Mouse (Mus musculus) kidney, adult 2 months (tissue): Measurements from ENCODE around the gene Gpatch3.

Experiments
- CTCF ChIP-seq: fragments of 200-500 bp; conservative IDR thresholded peaks from 2 replicates; pipeline ENCODE4 v1.5.1; 2011; ENCODE audit warnings: low read depth, mild to moderate bottlenecking, control low read depth, low read length, moderate library complexity, mixed read lengths; ENCODE audit not compliant: insufficient read depth, insufficient read length
- POLR2A ChIP-seq: fragments of 200-500 bp; IDR thresholded peaks from one replicate; pipeline ENCODE4 v1.6.1; 2011; ENCODE audit warnings: low read depth, low read length, control low read depth

- TF ChIP-seq POLR2A (peak; percentile 15), CTCF (peak; percentile 73)
These were observed 27.2 kb downstream of the Gpatch3 start, which contains the start of gene Sfn for GRCm38 (mm10) chr4:133601721-133602218.
